8 mouse cellular contexts compared by ENCODE assay signal in the genomic region with DNA sequence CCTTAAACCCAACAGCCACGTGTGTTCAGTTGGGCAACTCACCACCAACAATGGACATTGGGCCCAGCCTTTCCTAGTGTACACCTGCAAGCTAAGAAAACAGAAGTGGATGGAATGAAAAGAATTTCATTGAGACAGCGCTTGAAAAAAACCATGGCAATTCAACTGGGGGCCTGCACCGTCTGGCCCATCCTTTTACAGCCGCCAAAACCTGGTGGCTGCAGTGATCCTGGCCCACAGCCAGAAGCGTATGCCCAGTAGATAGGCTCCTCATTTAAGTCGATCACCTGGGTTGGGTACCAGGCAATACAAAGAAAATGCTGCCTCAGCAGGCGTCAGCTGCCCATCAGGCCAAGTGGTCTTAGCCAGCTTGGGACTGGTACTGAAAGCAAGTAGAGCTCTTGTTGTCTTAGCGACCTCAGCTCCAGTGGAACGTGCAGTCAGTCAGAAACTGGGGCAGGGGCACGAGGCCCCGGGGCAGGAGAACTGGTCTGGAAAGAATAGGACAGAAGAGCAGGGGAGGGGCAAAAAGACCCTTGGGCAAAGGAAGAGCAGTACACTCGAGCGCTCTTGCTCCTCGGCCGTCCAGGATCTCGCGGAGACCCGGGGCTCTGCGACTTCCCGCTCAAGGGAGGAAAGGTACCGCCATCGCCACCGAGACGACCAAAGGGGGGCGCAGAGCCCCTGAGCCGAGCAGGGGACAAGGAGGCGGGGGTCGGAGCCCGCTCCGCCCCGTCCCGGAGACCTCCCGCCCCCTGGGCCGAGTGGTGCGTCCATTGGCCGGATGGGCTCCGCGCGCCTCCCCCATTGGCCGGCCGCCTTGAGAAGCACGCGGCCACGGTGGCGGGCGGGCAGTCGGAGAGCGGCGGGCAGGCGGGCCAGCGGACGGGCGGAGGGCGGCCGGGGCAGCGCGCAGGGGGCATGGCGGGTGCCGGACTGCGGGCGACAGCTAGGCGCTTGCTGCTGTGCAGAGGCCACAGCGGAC. TPM values are rescaled to one million over a fixed set of nuclear protein-coding genes. Genes with fewer than 3 reads are reported as not detected.
DNase-seq lines count a peak whose midpoint lies in the region; ATAC-seq and TF ChIP-seq lines count a peak whose summit lies in the region.

A gene (plus strand): TSS at position 818 of the 985 bp plus-strand sequence.

- no peaks in the 10 kb centered on the region for H3K9me3 ChIP-seq in embryonic facial prominence, embryonic 12.5 days
- H3K9me3 ChIP-seq in liver, embryonic 14.5 days (ENCODE audit: control insufficient read depth, low read length), result no peaks in the 10 kb centered on the region
- H3K9me3 ChIP-seq in stomach, postnatal 0 days (ENCODE audit: control insufficient read depth, low read length), result no peaks in the 10 kb centered on the region

- peaks cover 18% of the 10 kb centered on the region for H3K36me3 ChIP-seq in embryonic facial prominence, embryonic 12.5 days
- peaks cover 2% of the 10 kb centered on the region; the same call in 1 of the 2 replicates for H3K36me3 ChIP-seq in heart, adult 2 months (ENCODE audit: control insufficient read depth, insufficient read depth, low read length)
- H3K36me3 ChIP-seq in liver, embryonic 14.5 days (replicated peaks; ENCODE audit: control insufficient read depth, insufficient read depth, low read depth), result peaks cover 4% of the 10 kb centered on the region
- no peaks in the 10 kb centered on the region; the same call in 1 of the 2 replicates for H3K36me3 ChIP-seq in stomach, postnatal 0 days (ENCODE audit: control insufficient read depth, insufficient read depth, low read length)

- peak within 1 kb of the TSS; percentile 84 for H3K4me2 ChIP-seq in embryonic facial prominence, embryonic 12.5 days (replicated peaks)
- peak within 1 kb of the TSS; percentile 93 for H3K4me2 ChIP-seq in liver, embryonic 14.5 days (ENCODE audit: low read depth)
- peak within 1 kb of the TSS; percentile 87 for H3K4me2 ChIP-seq in stomach, postnatal 0 days (replicated peaks; ENCODE audit: low read depth)

- no peaks in the 10 kb centered on the region for H3K79me2 ChIP-seq in heart, adult 2 months (replicated peaks; ENCODE audit: control insufficient read depth, insufficient read depth, low read length)

- 8% methylated on average over 35 of the region's 63 CpGs for WGBS in embryonic facial prominence, embryonic 12.5 days
- WGBS in heart, adult 2 months, result 6% methylated on average over 62 of the region's 63 CpGs
- WGBS in liver, embryonic 14.5 days (ENCODE audit: insufficient replicate concordance), result 6% methylated on average over 59 of the region's 63 CpGs
- 5% methylated on average over 56 of the region's 63 CpGs for WGBS in stomach, postnatal 0 days

- DNase-seq in 3134 (ENCODE audit: extremely low read depth, insufficient read length, low spot score), result peak; percentile 84
- DNase-seq in adrenal gland, adult (ENCODE audit: inconsistent age in 2 of 2, low spot score in 1 of 2), result peak; percentile 91 to 95
- peak; percentile 93 for DNase-seq in heart, adult 2 months
- DNase-seq in kidney, adult 9 months, result peak; percentile 87
- peak; percentile 69 to 73 (median 72) for DNase-seq in liver, embryonic 14.5 days (ENCODE audit: low read depth in 3 of 3, low spot score in 3 of 3)
- DNase-seq in neural tube, embryonic 10.5 days (ENCODE audit: extremely low spot score, low spot score), result peak; percentile 91
- peak; percentile 87 for DNase-seq in stomach, postnatal 0 days (ENCODE audit: low spot score)

- intact Hi-C loops in heart, adult 2 months (cut with DNase I), result loop anchor here (5.0 kb wide), 1 partner anchor 122 kb away; a partner anchor contains a TSS

- H3K27me3 ChIP-seq in embryonic facial prominence, embryonic 12.5 days, result no peaks in the 10 kb centered on the region
- H3K27me3 ChIP-seq in heart, adult 2 months (ENCODE audit: control insufficient read depth, insufficient read depth, low read length), result no peaks in the 10 kb centered on the region
- no peaks in the 10 kb centered on the region for H3K27me3 ChIP-seq in liver, embryonic 14.5 days (ENCODE audit: control insufficient read depth, insufficient read depth, low read length)
- H3K27me3 ChIP-seq in stomach, postnatal 0 days (ENCODE audit: control insufficient read depth, insufficient read depth, low read length), result no peaks in the 10 kb centered on the region

- TF ChIP-seq EP300 in heart, adult 2 months (IDR thresholded peaks at IDR 0.05; ENCODE audit: insufficient read depth, low read depth, low read length), result no peak
- TF ChIP-seq EP300 in liver, embryonic 14.5 days (IDR thresholded peaks at IDR 0.05; ENCODE audit: low read depth), result no peak
- no peak for TF ChIP-seq EP300 in stomach, postnatal 0 days (optimal IDR thresholded peaks at IDR 0.05)

- H3K4me1 ChIP-seq in embryonic facial prominence, embryonic 12.5 days, result peaks cover 52% of the 10 kb centered on the region
- peaks cover 6% of the 10 kb centered on the region for H3K4me1 ChIP-seq in heart, adult 2 months (ENCODE audit: control insufficient read depth, insufficient read depth, low read length)
- peaks cover 38 to 45% of the 10 kb centered on the region in 2 experiments for H3K4me1 ChIP-seq in liver, embryonic 14.5 days (replicated peaks; ENCODE audit: control insufficient read depth in 2 of 2, insufficient read depth in 2 of 2, low read length in 1 of 2)
- peaks cover 10% of the 10 kb centered on the region for H3K4me1 ChIP-seq in stomach, postnatal 0 days (replicated peaks; ENCODE audit: control insufficient read depth, insufficient read depth)

- TF ChIP-seq POLR2A in heart, adult 2 months (IDR thresholded peaks at IDR 0.05; ENCODE audit: insufficient read depth, low read depth, low read length), result no peak

- H3K9ac ChIP-seq in embryonic facial prominence, embryonic 12.5 days, result peak within 1 kb of the TSS; percentile 94
- H3K9ac ChIP-seq in heart, adult 2 months (ENCODE audit: low read depth, low read length), result peak within 1 kb of the TSS; percentile 68
- H3K9ac ChIP-seq in liver, embryonic 14.5 days (replicated peaks), result peak within 1 kb of the TSS; percentile 90
- H3K9ac ChIP-seq in stomach, postnatal 0 days (ENCODE audit: low read length), result peak within 1 kb of the TSS; percentile 74

- peak; percentile 80 for ATAC-seq in embryonic facial prominence, embryonic 12.5 days (ENCODE audit: insufficient number of reproducible peaks, insufficient read depth, low FRiP score, low TSS enrichment)
- peak; percentile 64 for ATAC-seq in liver, embryonic 14.5 days (ENCODE audit: insufficient read depth)
- ATAC-seq in stomach, postnatal 0 days (ENCODE audit: low FRiP score, low TSS enrichment), result peak; percentile 59

- TF ChIP-seq CTCF in heart, adult 2 months (IDR thresholded peaks at IDR 0.05), result peak; percentile 24; the same call in 1 of the 2 replicates
- TF ChIP-seq CTCF in liver, embryonic 14.5 days (IDR thresholded peaks at IDR 0.05; ENCODE audit: low read depth), result peak; percentile 22; the same call in 1 of the 2 replicates
- peak; percentile 52 for TF ChIP-seq CTCF in stomach, postnatal 0 days (IDR thresholded peaks at IDR 0.05; ENCODE audit: low read depth)

- peak within 1 kb of the TSS; percentile 99 for H3K4me3 ChIP-seq in embryonic facial prominence, embryonic 12.5 days
- H3K4me3 ChIP-seq in heart, adult 2 months, result peak within 1 kb of the TSS; percentile 55
- H3K4me3 ChIP-seq in liver, embryonic 14.5 days (ENCODE audit: insufficient read depth in 1 of 2, low read depth in 2 of 2, low read length in 2 of 2), result peak within 1 kb of the TSS; percentile 73 to 85
- peak within 1 kb of the TSS; percentile 65 for H3K4me3 ChIP-seq in stomach, postnatal 0 days (ENCODE audit: low read depth, low read length)

- peak within 1 kb of the TSS; percentile 84 for H3K27ac ChIP-seq in embryonic facial prominence, embryonic 12.5 days
- H3K27ac ChIP-seq in heart, adult 2 months, result peak within 1 kb of the TSS; percentile 35
- peak within 1 kb of the TSS; percentile 61 for H3K27ac ChIP-seq in liver, embryonic 14.5 days
- peak within 1 kb of the TSS; percentile 71 for H3K27ac ChIP-seq in stomach, postnatal 0 days (replicated peaks)

RNA-seq across cellular contexts. Expression of the gene that starts here (rescaled TPM):
- polyA plus RNA-seq in embryonic facial prominence, embryonic 12.5 days (2016; fragmentation: Nextera tagmentation; extraction: Ambion mirVana), result 455 and 459 TPM in 2 replicates
- 10 to 100 TPM; 18.7 to 21.8 TPM for total RNA-seq in heart, adult 2 months (2021)
- polyA plus RNA-seq in heart, adult 2 months (2012; rRNA removed), result 52.5 and 82.7 TPM in 2 replicates
- polyA plus RNA-seq in liver, embryonic 14.5 days (2012; rRNA removed), result 146 and 164 TPM in 2 replicates
- 161 and 173 TPM in 2 replicates for polyA plus RNA-seq in liver, embryonic 14.5 days (2014; fragmentation: Nextera tagmentation; extraction: Ambion mirVana)
- polyA plus RNA-seq in stomach, postnatal 0 days (2015; fragmentation: Nextera tagmentation; extraction: Ambion mirVana), result 61.0 and 65.3 TPM in 2 replicates

Comparison
In these comparisons a context has a peak if more than half of its experiments do, and no peak if none do; other contexts are left out.
1. Peak in every context shown above with its lines: DNase-seq, ATAC-seq, H3K4me3 ChIP-seq and H3K27ac ChIP-seq.